Mouse (Mus musculus): Measurements from ENCODE around the gene Eif2ak1.

GRCm38 (mm10) chr5:143781951-143782350 is 35.6 kb upstream of the Eif2ak1 start:
- TF ChIP-seq CTCF (IDR thresholded peaks at IDR 0.05; ENCODE audit: borderline replicate concordance, insufficient read depth, low read length) = no peak
- TF ChIP-seq POLR2A (IDR thresholded peaks at IDR 0.05; ENCODE audit: low read depth, low read length) = no peak

Data from embryonic fibroblast, embryonic 13.5 days (primary cell).